Mouse (Mus musculus) heart, embryonic 16.5 days (tissue): Measurements from ENCODE around the gene Slc7a8. TPM values are rescaled to one million over a fixed set of nuclear protein-coding genes. Genes with fewer than 3 reads are reported as not detected.

Experiments used
- ATAC-seq: fragments of 200-750 bp; cut with Nextera tagmentation; replicated peaks from 2 replicates; pipeline ENCODE4 v1.8.0; 2017; ENCODE audit warnings: moderate number of reproducible peaks; ENCODE audit not compliant: insufficient read depth, low FRiP score; ENCODE audit errors: extremely low read depth
- H3K27ac ChIP-seq: fragments of 300-500 bp; sonication (generic); 2 replicates; pipeline ENCODE4 v1.5.1; 2014; ENCODE audit warnings: mild to moderate bottlenecking, low read length, control low read depth, moderate library complexity
- H3K27me3 ChIP-seq: fragments of 300-500 bp; sonication (generic); 2 replicates; pipeline ENCODE4 v1.6.1; 2014; ENCODE audit warnings: low read length, mixed read lengths; ENCODE audit not compliant: control insufficient read depth, insufficient read depth
- H3K36me3 ChIP-seq: fragments of 300-500 bp; sonication (generic); 2 replicates; pipeline ENCODE4 v1.6.1; 2014; ENCODE audit not compliant: control insufficient read depth, insufficient read depth
- H3K4me1 ChIP-seq: fragments of 300-500 bp; sonication (generic); 2 replicates; pipeline ENCODE4 v1.6.1; 2014; ENCODE audit warnings: low read length, mixed read lengths; ENCODE audit not compliant: control insufficient read depth, insufficient read depth
- H3K4me2 ChIP-seq: fragments of 300-500 bp; sonication (generic); 2 replicates; pipeline ENCODE4 v1.6.1; 2014; ENCODE audit warnings: low read depth, mild to moderate bottlenecking, control low read depth, low read length
- H3K4me3 ChIP-seq: fragments of 300-500 bp; sonication (generic); 2 replicates; pipeline ENCODE4 v1.5.1; 2014; ENCODE audit warnings: mild to moderate bottlenecking, control low read depth, low read length
- H3K9ac ChIP-seq: fragments of 300-500 bp; sonication (generic); 2 replicates; pipeline ENCODE4 v1.6.1; 2014; ENCODE audit warnings: low read length, control low read depth
- H3K9me3 ChIP-seq: fragments of 300-500 bp; sonication (generic); replicated peaks from 2 replicates; pipeline ENCODE4 v1.6.1; 2016; ENCODE audit warnings: low read length; ENCODE audit not compliant: control insufficient read depth
- WGBS: fragments of 180-500 bp; shearing (Covaris S2); extraction: QIAGEN DNeasy Blood & Tissue Kit; methylation state at CpG from one replicate; pipeline ENCODE4 v1.1.7; 2014; 5-methylcytosine and 5-hydroxymethylcytosine counted together
- polyA plus RNA-seq: library from polyadenylated mRNA; unstranded; fragments of >200 nt; fragmentation: Nextera tagmentation; extraction: Ambion mirVana; gene quantifications from 2 replicates; pipeline ENCODE4 v1.2.1, GENCODE M21; 2015

The Slc7a8 gene
- polyA plus RNA-seq, 1 experiment from 2014 or later = 4.0 TPM

DNA sequence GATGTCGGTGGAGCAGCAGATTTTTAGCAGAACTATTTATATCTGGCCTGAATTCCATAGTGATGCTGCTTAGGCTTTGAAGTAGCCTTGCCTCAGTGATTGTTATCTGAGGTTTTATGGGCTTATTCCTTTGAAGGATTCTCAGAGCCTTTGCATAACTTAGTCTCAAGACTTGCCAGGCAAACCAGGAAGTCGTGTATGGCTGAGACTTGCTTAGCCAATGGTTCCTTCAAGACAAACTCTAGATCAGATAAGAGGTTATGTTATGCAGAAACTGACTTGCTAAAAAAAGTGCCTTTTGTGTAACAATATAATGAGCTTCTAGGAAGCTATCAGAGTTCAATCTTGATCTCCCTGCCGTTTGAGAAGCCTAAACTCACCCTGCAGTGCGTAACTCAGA, 20.7 kb upstream of the Slc7a8 start:
- no peak for ATAC-seq

DNA sequence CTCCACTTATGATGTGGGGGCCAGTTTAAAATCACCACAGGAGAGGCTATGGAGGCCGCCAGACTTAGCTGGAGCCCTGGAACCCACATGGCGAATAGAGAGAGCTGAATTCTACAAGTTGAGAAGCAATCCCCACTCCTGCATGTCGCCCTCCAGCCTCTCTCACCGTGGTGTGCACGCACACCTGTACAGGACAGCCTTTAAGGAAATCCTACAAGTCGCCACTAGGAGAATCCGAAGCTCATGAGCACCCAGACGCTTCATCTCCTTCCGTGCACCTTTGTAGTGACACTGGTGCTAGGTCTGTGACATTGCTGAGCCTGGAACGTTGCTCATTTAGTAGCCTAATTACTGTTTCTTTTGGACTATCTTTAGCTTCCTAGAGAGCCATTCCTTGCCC, 17.9 kb upstream of the Slc7a8 start:
- H3K36me3 ChIP-seq = no peaks in the 10 kb centered on the region
- H3K9me3 ChIP-seq = no peaks in the 10 kb centered on the region
- no peak overlapping the region for H3K27ac ChIP-seq
- H3K9ac ChIP-seq = no peak overlapping the region
- 38% methylated on average over 10 of the region's 10 CpGs for WGBS
- no peak overlapping the region for H3K4me2 ChIP-seq
- no peak for ATAC-seq
- H3K27me3 ChIP-seq = no peaks in the 10 kb centered on the region
- H3K4me3 ChIP-seq = no peak overlapping the region
- H3K4me1 ChIP-seq = peaks cover 7% of the 10 kb centered on the region

More for the DNA sequence above, 20.7 kb upstream of the Slc7a8 start:
- H3K9me3 ChIP-seq = no peaks in the 10 kb centered on the region
- H3K9ac ChIP-seq = no peak overlapping the region
- 66% methylated on average over 4 of the region's 4 CpGs for WGBS
- H3K4me2 ChIP-seq = no peak overlapping the region
- no peak overlapping the region for H3K27ac ChIP-seq
- peaks cover 7% of the 10 kb centered on the region for H3K4me1 ChIP-seq
- no peaks in the 10 kb centered on the region for H3K27me3 ChIP-seq
- H3K4me3 ChIP-seq = no peak overlapping the region
- H3K36me3 ChIP-seq = no peaks in the 10 kb centered on the region

DNA sequence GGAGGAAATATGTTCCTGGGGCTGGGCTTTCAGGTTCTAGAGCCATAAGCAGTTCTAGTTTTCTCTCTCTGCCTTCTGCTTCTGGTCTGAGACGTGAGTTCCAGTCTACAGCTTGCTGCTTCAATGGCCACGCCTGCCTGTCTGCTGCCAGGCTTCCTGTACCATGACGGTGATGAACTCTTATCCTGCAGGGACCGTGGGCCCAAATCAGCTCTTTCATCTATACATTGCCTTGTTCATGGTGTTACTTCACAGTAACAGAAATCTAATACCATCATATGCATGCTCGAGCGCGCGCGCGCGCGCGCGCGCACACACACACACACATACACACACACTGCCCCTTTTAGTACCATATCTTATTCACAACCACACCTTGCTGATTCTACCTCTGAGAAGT, 15.0 kb upstream of the Slc7a8 start:
- no peak overlapping the region for H3K4me2 ChIP-seq
- H3K4me1 ChIP-seq = peaks cover 7% of the 10 kb centered on the region
- 91% methylated on average over 15 of the region's 15 CpGs for WGBS
- H3K9ac ChIP-seq = no peak overlapping the region
- no peaks in the 10 kb centered on the region for H3K36me3 ChIP-seq
- H3K27ac ChIP-seq = no peak overlapping the region
- no peak for ATAC-seq
- H3K27me3 ChIP-seq = no peaks in the 10 kb centered on the region
- H3K9me3 ChIP-seq = no peaks in the 10 kb centered on the region
- no peak overlapping the region for H3K4me3 ChIP-seq

DNA sequence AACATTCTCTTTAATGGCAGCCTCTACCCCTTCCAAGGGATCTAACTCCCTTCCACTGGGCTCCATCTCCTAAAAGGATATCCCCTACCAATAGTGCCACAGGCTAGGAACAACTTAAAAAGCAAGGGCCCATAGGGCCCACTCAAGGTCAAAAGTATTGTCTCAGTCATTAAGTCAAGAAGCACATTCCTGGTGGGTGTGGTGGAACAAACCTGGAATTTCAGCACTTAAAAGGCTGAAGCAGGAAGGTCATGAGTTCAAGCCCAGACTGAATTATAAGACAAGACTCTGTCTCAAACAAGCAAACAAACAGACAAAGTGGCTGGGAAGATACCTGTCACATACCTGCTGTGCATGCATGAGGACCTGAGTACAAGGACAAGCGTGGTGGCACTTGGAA, 14.2 kb upstream of the Slc7a8 start:
- Histone ChIP-seq H3K9me3 (no peaks in the 10 kb centered on the region), H3K4me3 (no peak overlapping the region), H3K36me3 (no peaks in the 10 kb centered on the region), H3K4me1 (peaks cover 7% of the 10 kb centered on the region), H3K27ac (no peak overlapping the region), H3K9ac (no peak overlapping the region), H3K4me2 (no peak overlapping the region), H3K27me3 (no peaks in the 10 kb centered on the region)
- no peak for ATAC-seq
- WGBS = 81% methylated on average over 1 of the region's 1 CpGs

DNA sequence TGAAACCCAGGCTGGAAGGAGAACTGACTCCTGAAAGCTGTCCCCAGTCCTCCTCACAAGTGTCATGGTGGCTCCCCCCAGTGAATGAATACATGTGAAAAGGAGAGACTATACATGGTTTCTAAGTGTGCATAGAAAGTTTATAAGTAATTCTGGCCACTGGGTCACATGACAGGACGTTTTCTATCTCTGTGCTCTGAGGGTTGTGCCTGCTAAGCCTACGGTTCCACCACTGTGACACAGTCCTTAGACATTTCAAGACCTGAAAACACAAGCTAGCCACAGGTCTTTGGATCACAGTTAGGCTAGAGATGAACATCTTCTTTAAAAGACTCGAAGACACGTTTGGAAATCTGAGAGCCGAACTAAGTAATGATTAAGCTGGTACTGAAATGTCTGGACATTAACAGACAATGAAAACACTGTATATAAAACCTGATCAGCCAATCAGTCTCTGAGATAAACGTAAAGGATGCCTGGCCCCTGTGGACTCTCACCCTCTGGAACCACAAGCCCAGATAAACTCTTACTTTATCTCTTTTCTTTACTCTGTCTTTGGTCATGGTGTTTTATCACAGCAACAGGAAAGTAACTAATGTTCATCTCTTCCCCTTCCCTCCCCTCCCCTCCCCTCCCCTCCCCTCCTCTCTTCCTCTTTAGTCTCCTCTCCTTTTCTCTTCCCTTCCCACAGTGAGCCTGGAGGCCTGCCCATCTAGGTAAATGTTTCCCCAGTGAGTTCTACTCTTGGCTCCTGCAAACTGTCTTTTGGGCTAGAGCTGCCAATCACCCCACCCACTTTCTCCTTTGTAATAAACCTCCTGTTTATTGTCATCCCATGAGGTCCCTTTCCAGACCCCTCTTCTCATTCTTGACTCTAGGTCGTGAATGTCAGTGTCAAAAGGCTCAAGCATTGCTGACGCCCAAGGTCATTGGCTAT, 12.4 kb upstream of the Slc7a8 start:
- Histone ChIP-seq H3K4me3 (no peak overlapping the region), H3K27ac (no peak overlapping the region), H3K27me3 (no peaks in the 10 kb centered on the region), H3K36me3 (no peaks in the 10 kb centered on the region), H3K9ac (no peak overlapping the region), H3K4me2 (no peak overlapping the region), H3K4me1 (no peaks in the 10 kb centered on the region), H3K9me3 (no peaks in the 10 kb centered on the region)
- no peak for ATAC-seq
- WGBS = 67% methylated on average over 8 of the region's 8 CpGs

DNA sequence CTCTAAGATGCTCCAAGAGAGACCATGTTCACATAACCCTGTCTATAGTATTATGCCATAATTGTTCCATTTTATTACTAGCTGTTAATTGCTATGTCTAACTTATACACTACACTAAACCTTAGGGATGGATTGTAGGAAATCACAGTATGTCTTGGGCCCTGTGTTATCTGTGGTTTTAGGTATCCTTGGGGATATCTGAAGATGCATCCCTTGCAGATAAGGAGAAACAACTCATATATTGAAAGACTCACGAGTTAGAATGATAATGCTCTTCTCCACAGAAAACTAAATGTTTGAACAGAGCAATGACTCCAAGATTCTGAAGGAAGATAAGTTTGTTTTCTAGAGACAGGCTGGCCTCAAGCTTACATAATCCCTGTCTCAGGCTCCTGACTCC, 11.6 kb upstream of the Slc7a8 start:
- Histone ChIP-seq H3K9me3 (no peaks in the 10 kb centered on the region; the same call in 1 of the 2 replicates), H3K27me3 (no peaks in the 10 kb centered on the region), H3K9ac (no peak overlapping the region), H3K4me2 (no peak overlapping the region), H3K27ac (no peak overlapping the region), H3K4me3 (no peak overlapping the region), H3K4me1 (no peaks in the 10 kb centered on the region), H3K36me3 (no peaks in the 10 kb centered on the region)
- WGBS = 49% methylated on average over 1 of the region's 1 CpGs
- ATAC-seq = no peak

DNA sequence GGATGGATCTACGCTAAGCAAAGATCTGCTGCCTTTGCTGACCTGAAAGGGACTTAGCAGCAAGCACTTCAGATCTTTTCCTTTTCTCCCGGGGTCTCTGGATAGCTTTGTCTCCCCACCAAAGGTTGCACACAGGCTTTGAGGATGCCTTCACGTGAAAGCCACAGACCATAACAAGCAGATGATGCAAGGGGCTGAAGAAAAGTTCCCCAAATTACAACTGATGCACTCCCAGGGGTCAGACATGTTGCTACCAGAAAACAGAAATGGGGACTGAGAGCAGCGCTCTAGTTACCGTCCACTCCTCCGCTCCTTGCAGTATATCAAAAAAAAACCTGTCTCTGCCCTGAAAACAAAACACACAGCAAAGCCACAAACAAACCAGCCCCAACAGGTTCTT, 10.4 kb upstream of the Slc7a8 start:
- WGBS = 81% methylated on average over 6 of the region's 6 CpGs
- Histone ChIP-seq H3K9ac (no peak overlapping the region), H3K4me1 (no peaks in the 10 kb centered on the region), H3K4me3 (no peak overlapping the region), H3K27me3 (no peaks in the 10 kb centered on the region), H3K27ac (no peak overlapping the region), H3K36me3 (no peaks in the 10 kb centered on the region), H3K4me2 (no peak overlapping the region), H3K9me3 (no peaks in the 10 kb centered on the region; the same call in 1 of the 2 replicates)
- ATAC-seq = no peak

DNA sequence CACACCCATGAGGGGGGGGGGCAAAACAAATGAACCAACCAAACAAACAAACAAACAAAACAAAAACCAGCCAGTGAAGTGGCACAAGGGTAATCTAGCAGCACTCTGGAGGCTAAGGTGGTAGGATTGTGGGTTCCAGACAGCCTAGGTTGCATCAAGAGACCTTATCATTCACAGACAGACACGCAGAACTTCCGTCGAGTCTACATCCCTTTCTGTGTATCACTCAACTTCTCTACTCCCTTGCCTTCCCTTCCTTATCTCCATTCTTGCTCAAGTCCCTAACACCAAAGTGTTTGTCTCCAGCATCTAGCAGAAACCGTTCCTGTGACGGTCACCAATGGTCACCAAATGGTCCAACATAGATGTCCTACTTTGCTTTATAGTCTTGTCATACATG, 6.5 kb upstream of the Slc7a8 start:
- Histone ChIP-seq H3K36me3 (no peaks in the 10 kb centered on the region), H3K27ac (no peak overlapping the region), H3K9me3 (no peaks in the 10 kb centered on the region; the same call in 1 of the 2 replicates), H3K4me3 (no peak overlapping the region), H3K27me3 (peaks cover under 1% of the 10 kb centered on the region; the same call in 1 of the 2 replicates), H3K4me2 (no peak overlapping the region), H3K4me1 (peaks cover 6% of the 10 kb centered on the region), H3K9ac (no peak overlapping the region)
- WGBS = 94% methylated on average over 5 of the region's 5 CpGs
- ATAC-seq = no peak

DNA sequence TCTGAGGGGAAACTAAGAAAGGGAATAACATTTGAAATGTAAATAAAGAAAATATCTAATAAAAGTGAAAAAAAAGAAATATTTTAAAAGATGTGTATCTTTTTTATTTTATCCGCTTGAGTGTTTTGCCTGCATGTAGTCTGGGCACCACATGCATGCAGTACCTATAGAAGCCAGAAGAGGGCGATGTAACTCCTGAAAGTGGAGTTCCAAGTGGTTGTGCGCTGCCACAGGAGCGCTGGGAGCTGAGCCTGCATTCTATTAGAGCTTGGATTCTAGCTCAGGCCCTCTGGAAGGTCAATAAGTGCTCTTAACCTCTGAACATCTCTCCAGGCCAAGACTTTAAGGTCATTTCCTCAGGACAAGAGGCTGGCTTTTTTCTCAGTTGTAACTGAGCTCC, 5.5 kb upstream of the Slc7a8 start:
- 63% methylated on average over 4 of the region's 4 CpGs for WGBS
- ATAC-seq = no peak
- no peaks in the 10 kb centered on the region; the same call in 1 of the 2 replicates for H3K9me3 ChIP-seq
- no peak overlapping the region for H3K9ac ChIP-seq
- H3K4me1 ChIP-seq = peaks cover 6% of the 10 kb centered on the region
- no peak overlapping the region for H3K27ac ChIP-seq
- no peak overlapping the region for H3K4me2 ChIP-seq
- H3K27me3 ChIP-seq = peaks cover 4% of the 10 kb centered on the region; the same call in 1 of the 2 replicates
- H3K36me3 ChIP-seq = no peaks in the 10 kb centered on the region
- H3K4me3 ChIP-seq = no peak overlapping the region
